Mouse (Mus musculus) lung, postnatal 0 days (tissue): ENCODE measurements around the gene Apba1. TPM values are rescaled to one million over a fixed set of nuclear protein-coding genes. Genes with fewer than 3 reads are reported as not detected.

Source experiments
- ATAC-seq: fragments of 200-750 bp; cut with Nextera tagmentation; 2 replicates; pipeline ENCODE4 v1.8.0; 2017; ENCODE audit warnings: moderate library complexity
- DNase-seq: peaks from one replicate; pipeline ENCODE4 v3.0.0-alpha.2; 2016; ENCODE audit warnings: low spot score
- H3K27ac ChIP-seq: fragments of 300-500 bp; sonication (generic); 2 replicates; pipeline ENCODE4 v1.5.1; 2014; ENCODE audit warnings: antibody characterized with exemption, mild to moderate bottlenecking, low read length, mixed read lengths
- H3K27me3 ChIP-seq: fragments of 300-500 bp; sonication (generic); replicated peaks from 2 replicates; pipeline ENCODE4 v1.6.1; 2014; ENCODE audit warnings: low read length, mixed read lengths; ENCODE audit not compliant: insufficient read depth
- H3K36me3 ChIP-seq: fragments of 300-500 bp; sonication (generic); 2 replicates; pipeline ENCODE4 v1.6.1; 2014; ENCODE audit warnings: low read length, mixed read lengths; ENCODE audit not compliant: insufficient read depth
- H3K4me1 ChIP-seq: fragments of 300-500 bp; sonication (generic); 2 replicates; pipeline ENCODE4 v1.6.1; 2014; ENCODE audit warnings: antibody characterized with exemption, low read depth, low read length, mixed read lengths; ENCODE audit not compliant: insufficient read depth
- H3K4me2 ChIP-seq: fragments of 300-500 bp; sonication (generic); replicated peaks from 2 replicates; pipeline ENCODE4 v1.6.1; 2014; ENCODE audit warnings: low read depth, mild to moderate bottlenecking, low read length, moderate library complexity, mixed read lengths
- H3K4me3 ChIP-seq: fragments of 300-500 bp; sonication (generic); 2 replicates; pipeline ENCODE4 v1.5.1; 2014; ENCODE audit warnings: low read depth, low read length
- H3K9ac ChIP-seq: fragments of 300-500 bp; sonication (generic); replicated peaks from 2 replicates; pipeline ENCODE4 v1.6.1; 2014; ENCODE audit warnings: low read depth, mild to moderate bottlenecking
- H3K9me3 ChIP-seq: fragments of 300-500 bp; sonication (generic); 2 replicates; pipeline ENCODE4 v1.6.1; 2016; ENCODE audit warnings: low read length, mixed read lengths
- CTCF ChIP-seq: IDR thresholded peaks from 2 replicates; pipeline ENCODE4 v1.5.1; 2016; ENCODE audit warnings: antibody characterized with exemption, mild to moderate bottlenecking
- EP300 ChIP-seq: IDR thresholded peaks from 2 replicates; pipeline ENCODE4 v1.6.1; 2016; ENCODE audit warnings: antibody characterized with exemption, mild to moderate bottlenecking, control low read depth
- WGBS: fragments of 180-500 bp; shearing (Covaris S2); extraction: QIAGEN DNeasy Blood & Tissue Kit; methylation state at CpG from one replicate; pipeline ENCODE4 v1.1.7; 2014; 5-methylcytosine and 5-hydroxymethylcytosine counted together
- polyA plus RNA-seq: library from polyadenylated mRNA; unstranded; fragments of >200 nt; fragmentation: Nextera tagmentation; extraction: Ambion mirVana; gene quantifications from 2 replicates; pipeline ENCODE4 v1.2.1, GENCODE M21; 2015

Gene Apba1
- 0.45 and 0.49 TPM in 2 replicates for polyA plus RNA-seq

- H3K27me3 ChIP-seq: no peaks in the 10 kb centered on the region; the same call in 1 of the 2 replicates
- H3K9ac ChIP-seq: peak within 1 kb of the TSS; percentile 48
- H3K27ac ChIP-seq: peak within 1 kb of the TSS; percentile 54
- H3K4me2 ChIP-seq: peak within 1 kb of the TSS; percentile 90
- peak; percentile 83 for ATAC-seq
- TF ChIP-seq CTCF (peak; percentile 59), EP300 (no peak)
- H3K36me3 ChIP-seq: no peaks in the 10 kb centered on the region
- peak within 1 kb of the TSS; percentile 73 for H3K4me3 ChIP-seq
- no peaks in the 10 kb centered on the region for H3K9me3 ChIP-seq
- WGBS: under 1% methylated on average over 40 of the region's 98 CpGs
- DNase-seq: peak; percentile 75
- H3K4me1 ChIP-seq: no peaks in the 10 kb centered on the region
Measured at GRCm38 (mm10) chr19:23758554-23759321, at the start of gene Apba1. Gene Apba1 (plus strand): TSS chr19:23758887.

DNA sequence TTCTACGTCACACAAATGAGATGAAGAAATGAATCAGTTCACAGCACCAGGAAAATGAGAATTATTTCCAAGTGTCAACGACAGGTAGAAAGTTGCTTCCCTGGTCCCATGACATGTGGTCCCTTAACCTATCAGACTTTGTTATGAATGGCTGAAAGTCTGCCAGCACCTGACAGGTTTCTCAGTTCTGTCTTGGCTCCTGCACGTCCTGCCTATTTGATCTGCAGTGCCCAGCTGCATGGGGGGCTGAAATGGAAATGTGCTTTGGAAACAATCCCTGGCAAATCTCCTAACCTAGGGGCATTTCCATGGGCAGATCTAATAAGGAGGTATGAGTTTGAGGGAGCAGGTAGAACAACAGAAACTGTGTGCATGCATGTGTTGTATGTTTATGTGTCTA lies 12.2 kb upstream of the Apba1 start:
- no peak overlapping the region for H3K9ac ChIP-seq
- no peaks in the 10 kb centered on the region for H3K27me3 ChIP-seq
- H3K36me3 ChIP-seq: no peaks in the 10 kb centered on the region
- TF ChIP-seq EP300: no peak
- no peak for TF ChIP-seq CTCF
- DNase-seq (no peak), ATAC-seq (no peak)
- H3K4me1 ChIP-seq: no peaks in the 10 kb centered on the region
- H3K4me2 ChIP-seq: no peak overlapping the region
- H3K4me3 ChIP-seq: no peak overlapping the region
- 60% methylated on average over 3 of the region's 3 CpGs for WGBS
- no peak overlapping the region for H3K27ac ChIP-seq
- H3K9me3 ChIP-seq: no peaks in the 10 kb centered on the region

DNA sequence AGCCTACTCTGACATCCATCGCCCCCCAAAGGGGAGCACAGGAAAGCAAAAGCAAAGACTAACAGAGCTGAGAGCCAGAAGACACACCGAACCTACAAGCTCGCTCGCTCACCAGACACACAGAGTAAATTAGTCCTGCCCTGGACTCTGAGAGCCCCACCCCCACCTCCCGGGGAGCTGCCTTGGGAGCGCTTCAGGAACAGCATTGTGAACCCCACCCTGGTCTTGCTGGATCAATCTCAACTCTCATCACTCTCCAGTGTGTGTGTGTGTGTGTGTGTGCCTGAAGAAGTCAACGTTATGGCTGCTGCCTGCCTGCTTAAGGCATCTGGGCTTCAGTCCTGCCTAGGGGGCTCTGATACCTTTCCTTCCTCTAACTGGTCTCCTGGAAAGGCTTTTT lies 1.7 kb upstream of the Apba1 start:
- H3K27me3 ChIP-seq: no peaks in the 10 kb centered on the region; the same call in 1 of the 2 replicates
- no peak overlapping the region for H3K9ac ChIP-seq
- TF ChIP-seq EP300 (no peak), CTCF (no peak)
- no peak overlapping the region for H3K4me3 ChIP-seq
- no peak overlapping the region for H3K27ac ChIP-seq
- DNase-seq (no peak), ATAC-seq (no peak)
- H3K4me2 ChIP-seq: no peak overlapping the region
- no peaks in the 10 kb centered on the region for H3K36me3 ChIP-seq
- 13% methylated on average over 7 of the region's 7 CpGs for whole genome bisulfite sequencing
- H3K9me3 ChIP-seq: no peaks in the 10 kb centered on the region
- H3K4me1 ChIP-seq: no peaks in the 10 kb centered on the region

GRCm38 (mm10) chr19:23757961-23758553 lies 630 bp upstream of the Apba1 start:
- Histone ChIP-seq H3K27me3 (no peaks in the 10 kb centered on the region; the same call in 1 of the 2 replicates), H3K27ac (peak overlapping the region; percentile 54), H3K9me3 (no peaks in the 10 kb centered on the region), H3K4me1 (no peaks in the 10 kb centered on the region), H3K9ac (peak overlapping the region; percentile 48), H3K4me3 (peak overlapping the region; percentile 73), H3K4me2 (peak overlapping the region; percentile 90), H3K36me3 (no peaks in the 10 kb centered on the region)
- ATAC-seq (peak; percentile 88), DNase-seq (peak; percentile 95)
- TF ChIP-seq CTCF (peak; percentile 99), EP300 (no peak)
- WGBS: 4% methylated on average over 36 of the region's 40 CpGs

DNA sequence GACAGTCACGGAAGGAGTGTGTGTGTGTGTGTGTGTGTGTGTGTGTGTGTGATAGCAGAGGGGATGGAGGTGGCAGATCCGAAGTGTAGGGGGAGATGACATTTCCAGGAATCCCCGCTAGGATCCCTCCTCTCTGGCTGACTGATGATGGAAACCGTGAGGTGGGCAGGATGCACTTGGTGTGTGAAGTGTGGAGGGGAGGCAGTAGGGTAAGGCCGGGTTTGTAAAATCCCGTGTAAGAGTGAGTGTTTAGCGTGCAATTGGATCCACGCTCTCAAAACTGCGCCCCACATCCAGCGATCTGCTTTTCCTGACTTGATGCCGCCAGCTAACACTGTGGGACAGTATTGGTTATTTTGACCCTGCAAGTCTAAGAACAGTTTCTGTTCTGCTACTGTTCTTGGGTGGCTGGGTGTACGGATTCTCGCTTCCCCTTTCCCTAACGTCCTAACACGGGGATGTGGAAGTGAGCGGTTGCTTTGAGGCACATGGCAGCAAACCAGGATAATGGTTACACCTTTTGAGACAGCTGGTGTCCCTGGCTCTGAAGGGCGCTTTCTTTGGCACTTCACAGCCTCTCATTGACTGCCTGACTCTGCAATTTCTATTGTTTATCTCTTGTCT lies 747 bp downstream of the Apba1 start:
- peak overlapping the region; percentile 73 for H3K4me3 ChIP-seq
- H3K27ac ChIP-seq: no peak overlapping the region
- DNase-seq (peak; percentile 21), ATAC-seq (no peak)
- H3K4me1 ChIP-seq: no peaks in the 10 kb centered on the region
- no peak overlapping the region for H3K9ac ChIP-seq
- TF ChIP-seq CTCF (no peak), EP300 (no peak)
- H3K36me3 ChIP-seq: no peaks in the 10 kb centered on the region
- WGBS: 4% methylated on average over 17 of the region's 17 CpGs
- H3K9me3 ChIP-seq: no peaks in the 10 kb centered on the region
- peak overlapping the region; percentile 90 for H3K4me2 ChIP-seq
- H3K27me3 ChIP-seq: no peaks in the 10 kb centered on the region; the same call in 1 of the 2 replicates

DNA sequence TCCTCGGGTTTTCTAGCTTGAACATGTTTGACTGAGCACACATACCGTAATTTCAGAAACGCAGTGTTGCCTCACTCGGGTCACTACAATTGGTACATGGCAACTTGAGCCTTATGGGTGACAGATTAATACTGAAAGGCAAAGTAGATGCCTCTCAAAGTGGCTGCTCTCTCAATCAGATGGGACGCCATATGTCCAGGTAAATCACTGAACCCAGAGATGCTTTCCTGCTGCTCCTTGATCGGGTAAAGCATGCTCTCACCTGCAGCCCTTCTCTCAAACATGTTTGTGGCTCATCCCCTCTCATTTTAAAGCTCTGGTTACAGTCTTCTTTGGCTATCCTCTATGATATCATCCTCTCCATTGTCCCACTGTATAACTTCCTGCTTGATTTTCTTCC lies 4.7 kb downstream of the Apba1 start:
- TF ChIP-seq EP300: no peak
- no peak for TF ChIP-seq CTCF
- no peak for ATAC-seq
- H3K9ac ChIP-seq: no peak overlapping the region
- H3K4me3 ChIP-seq: no peak overlapping the region
- DNase-seq: no peak
- WGBS: 80% methylated on average over 6 of the region's 6 CpGs
- H3K4me2 ChIP-seq: no peak overlapping the region
- no peaks in the 10 kb centered on the region; the same call in 1 of the 2 replicates for H3K27me3 ChIP-seq
- no peaks in the 10 kb centered on the region for H3K4me1 ChIP-seq
- no peaks in the 10 kb centered on the region for H3K9me3 ChIP-seq
- no peaks in the 10 kb centered on the region for H3K36me3 ChIP-seq
- H3K27ac ChIP-seq: no peak overlapping the region
